Mouse (Mus musculus) lung, adult 2 months (tissue): Measurements from ENCODE around the gene Kbtbd4.

Experiments used
- CTCF ChIP-seq: fragments of 200-500 bp; IDR thresholded peaks from 2 replicates; pipeline ENCODE4 v1.5.1; 2011; ENCODE audit warnings: mild to moderate bottlenecking, low read length, control low read depth; ENCODE audit not compliant: insufficient read depth
- POLR2A ChIP-seq: fragments of 200-500 bp; IDR thresholded peaks from 2 replicates; pipeline ENCODE4 v1.6.1; 2011; ENCODE audit warnings: low read depth, mild to moderate bottlenecking, control low read depth, low read length, borderline replicate concordance; ENCODE audit errors: extremely low read depth

DNA sequence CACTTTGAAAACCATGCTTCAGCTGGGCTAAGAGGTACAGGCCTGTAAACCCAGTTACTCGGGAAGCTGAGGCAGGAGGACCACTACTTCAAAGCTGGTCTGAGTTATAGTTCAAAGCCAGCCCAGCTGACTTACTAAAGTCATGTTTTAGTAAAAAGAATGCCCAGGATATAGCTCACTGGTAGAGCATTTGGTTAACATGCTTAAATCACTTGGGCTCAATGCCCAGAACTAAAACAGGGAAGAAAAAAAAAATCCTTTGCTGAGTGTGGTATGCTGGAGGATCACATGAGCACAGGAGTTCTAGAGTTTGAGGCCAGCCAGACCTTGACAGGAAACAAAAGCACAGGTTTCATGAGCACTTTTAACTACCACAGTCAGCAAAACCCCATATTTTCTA, 7.1 kb downstream of the Kbtbd4 start:
- TF ChIP-seq CTCF, result no peak
- TF ChIP-seq POLR2A, result no peak
